Mouse (Mus musculus) liver, postnatal 0 days (tissue): ENCODE results near the gene BC024063. TPM values are rescaled to one million over a fixed set of nuclear protein-coding genes. Genes with fewer than 3 reads are reported as not detected.
"Not testable (repeated sequence)": the region's sequence is repeated elsewhere in the genome, so short reads cannot be mapped to it uniquely, and the experiment has no call there.

Experiments used
- ATAC-seq: fragments of 200-750 bp; cut with Nextera tagmentation; 2 replicates; pipeline ENCODE4 v1.8.0; 2017; ENCODE audit warnings: mild to moderate bottlenecking, moderate library complexity
- DNase-seq: peaks from one replicate; pipeline ENCODE4 v3.0.0-alpha.2; 2016
- H3K27ac ChIP-seq: fragments of 300-500 bp; sonication (generic); 2 replicates; pipeline ENCODE4 v1.5.1; 2014; ENCODE audit warnings: antibody characterized with exemption, moderate library complexity, mild to moderate bottlenecking, low read depth
- H3K27me3 ChIP-seq: fragments of 300-500 bp; sonication (generic); 2 replicates; pipeline ENCODE4 v1.6.1; 2014; ENCODE audit warnings: low read length, control low read depth, mixed read lengths; ENCODE audit not compliant: insufficient read depth
- H3K36me3 ChIP-seq: fragments of 300-500 bp; sonication (generic); replicated peaks from 2 replicates; pipeline ENCODE4 v1.6.1; 2014; ENCODE audit warnings: mild to moderate bottlenecking, control low read depth, low read length, moderate library complexity, mixed read lengths; ENCODE audit not compliant: insufficient read depth
- H3K4me1 ChIP-seq: fragments of 300-500 bp; sonication (generic); 2 replicates; pipeline ENCODE4 v1.6.1; 2014; ENCODE audit warnings: antibody characterized with exemption, mild to moderate bottlenecking, control low read depth; ENCODE audit not compliant: insufficient read depth
- H3K4me2 ChIP-seq: fragments of 300-500 bp; sonication (generic); 2 replicates; pipeline ENCODE4 v1.6.1; 2014; ENCODE audit warnings: low read depth, mild to moderate bottlenecking, low read length, moderate library complexity, mixed read lengths
- H3K4me3 ChIP-seq: fragments of 300-500 bp; sonication (generic); 2 replicates; pipeline ENCODE4 v1.5.1; 2014; ENCODE audit warnings: low read depth, low read length
- H3K9ac ChIP-seq: fragments of 300-500 bp; sonication (generic); replicated peaks from 2 replicates; pipeline ENCODE4 v1.6.1; 2014; ENCODE audit warnings: mild to moderate bottlenecking, moderate library complexity
- H3K9me3 ChIP-seq: fragments of 300-500 bp; sonication (generic); 2 replicates; pipeline ENCODE4 v1.6.1; 2016; ENCODE audit warnings: mild to moderate bottlenecking, control low read depth, low read length, mixed read lengths
- CTCF ChIP-seq: sonication (generic); IDR thresholded peaks from 2 replicates; pipeline ENCODE4 v1.5.1; 2016; ENCODE audit warnings: antibody characterized with exemption, low read depth
- EP300 ChIP-seq: IDR thresholded peaks from 2 replicates; pipeline ENCODE4 v1.6.1; 2016; ENCODE audit warnings: antibody characterized with exemption, low read depth, mild to moderate bottlenecking
- WGBS: fragments of 180-500 bp; shearing (Covaris S2); extraction: QIAGEN DNeasy Blood & Tissue Kit; methylation state at CpG from one replicate; pipeline ENCODE4 v1.1.7; 2014; ENCODE audit not compliant: insufficient replicate concordance; 5-methylcytosine and 5-hydroxymethylcytosine counted together
- polyA plus RNA-seq: library from polyadenylated mRNA; unstranded; fragments of >200 nt; fragmentation: Nextera tagmentation; extraction: Ambion mirVana; gene quantifications from 2 replicates; pipeline ENCODE4 v1.2.1, GENCODE M21; 2015

Gene BC024063
- polyA plus RNA-seq, result 0.34 and 0.45 TPM in 2 replicates

GRCm38 (mm10) chr10:82082728-82083621, at the start of gene BC024063:
Gene BC024063 (plus strand): TSS chr10:82083353.
- 19% methylated on average over 42 of the region's 42 CpGs for WGBS
- DNase-seq (peak; percentile 58), ATAC-seq (peak; percentile 96)
- H3K9ac ChIP-seq, result peak within 1 kb of the TSS; percentile 46; the same call in 1 of the 2 replicates
- H3K27me3 ChIP-seq, H3K9me3 ChIP-seq, H3K4me1 ChIP-seq, H3K36me3 ChIP-seq: not testable (repeated sequence)
- peak within 1 kb of the TSS; percentile 58 for H3K4me2 ChIP-seq
- H3K4me3 ChIP-seq, result peak within 1 kb of the TSS; percentile 46
- H3K27ac ChIP-seq, result peak within 1 kb of the TSS; percentile 48; the same call in 1 of the 2 replicates

- Histone ChIP-seq H3K9ac (no peak overlapping the region), H3K4me2 (no peak overlapping the region), H3K27me3 (no peaks in the 10 kb centered on the region), H3K9me3 (peaks cover 3% of the 10 kb centered on the region; the same call in 1 of the 2 replicates), H3K4me3 (no peak overlapping the region), H3K27ac (no peak overlapping the region), H3K36me3 (no peaks in the 10 kb centered on the region), H3K4me1 (no peaks in the 10 kb centered on the region)
- DNase-seq, result no peak
- TF ChIP-seq EP300 (no peak), CTCF (no peak)
- ATAC-seq, result no peak
- 62% methylated on average over 2 of the region's 2 CpGs for WGBS
Observed at GRCm38 (mm10) chr10:82042191-82042590, 41.0 kb upstream of the BC024063 start.

GRCm38 (mm10) chr10:82046603-82047002, 36.5 kb upstream of the BC024063 start:
- Histone ChIP-seq H3K4me1 (0 out of 2 replicates have a peak, but pooled peaks cover 3% of the 10 kb centered on the region), H3K27me3 (no peaks in the 10 kb centered on the region), H3K9me3 (peaks cover 16% of the 10 kb centered on the region), H3K36me3 (no peaks in the 10 kb centered on the region), H3K27ac (no peak overlapping the region), H3K4me2 (no peak overlapping the region), H3K9ac (no peak overlapping the region), H3K4me3 (no peak overlapping the region)
- DNase-seq (no peak), ATAC-seq (no peak)
- WGBS, result 70% methylated on average over 3 of the region's 3 CpGs
- TF ChIP-seq CTCF (no peak), EP300 (no peak)

- Histone ChIP-seq H3K4me3 (peak within 1 kb of the TSS; percentile 69), H3K4me1 (0 out of 2 replicates have a peak, but pooled peaks cover 3% of the 10 kb centered on the region), H3K9ac (peak within 1 kb of the TSS; percentile 74), H3K4me2 (peak within 1 kb of the TSS; percentile 74), H3K9me3 (peaks cover 28% of the 10 kb centered on the region), H3K27me3 (no peaks in the 10 kb centered on the region), H3K27ac (peak within 1 kb of the TSS; percentile 92), H3K36me3 (no peaks in the 10 kb centered on the region)
- TF ChIP-seq EP300, result no peak
- no peak for TF ChIP-seq CTCF
- WGBS, result 7% methylated on average over 35 of the region's 35 CpGs
- peak; percentile 99 for ATAC-seq
- DNase-seq, result peak; percentile 87
Observed at GRCm38 (mm10) chr10:82047597-82048459, 35.3 kb upstream of the BC024063 start, which contains the start of gene Zfp873. Gene Zfp873 (plus strand): TSS chr10:82048123.

GRCm38 (mm10) chr10:82048460-82048804, 34.7 kb upstream of the BC024063 start:
- Histone ChIP-seq H3K4me3 (peak overlapping the region; percentile 69), H3K9me3 (peaks cover 32% of the 10 kb centered on the region), H3K27ac (peak overlapping the region; percentile 92), H3K9ac (peak overlapping the region; percentile 74), H3K4me2 (peak overlapping the region; percentile 74)
- 21% methylated on average over 10 of the region's 10 CpGs for WGBS
- not testable (repeated sequence) for H3K36me3 ChIP-seq, H3K27me3 ChIP-seq, H3K4me1 ChIP-seq, DNase-seq
- ATAC-seq, result peak; percentile 9; the same call in 1 of the 2 replicates

GRCm38 (mm10) chr10:82083622-82083971, 444 bp downstream of the BC024063 start:
- not testable (repeated sequence) for H3K4me1 ChIP-seq, H3K9me3 ChIP-seq, H3K9ac ChIP-seq, H3K36me3 ChIP-seq, DNase-seq, H3K27ac ChIP-seq, H3K27me3 ChIP-seq, ATAC-seq
- Histone ChIP-seq H3K4me3 (peak overlapping the region; percentile 46), H3K4me2 (peak overlapping the region; percentile 58)
- WGBS, result 15% methylated on average over 14 of the region's 14 CpGs
